Mouse (Mus musculus) ovary, postnatal 36 days (tissue): ENCODE results near the gene Wnt10b.
"Not testable (repeated sequence)": the region's sequence is repeated elsewhere in the genome, so short reads cannot be mapped to it uniquely, and the experiment has no call there.

ENCODE experiments used
- DNase-seq: peaks from one replicate; pipeline ENCODE4 v3.0.0; 2022; ENCODE audit warnings: low spot score, mixed read lengths

Gene Wnt10b

DNA sequence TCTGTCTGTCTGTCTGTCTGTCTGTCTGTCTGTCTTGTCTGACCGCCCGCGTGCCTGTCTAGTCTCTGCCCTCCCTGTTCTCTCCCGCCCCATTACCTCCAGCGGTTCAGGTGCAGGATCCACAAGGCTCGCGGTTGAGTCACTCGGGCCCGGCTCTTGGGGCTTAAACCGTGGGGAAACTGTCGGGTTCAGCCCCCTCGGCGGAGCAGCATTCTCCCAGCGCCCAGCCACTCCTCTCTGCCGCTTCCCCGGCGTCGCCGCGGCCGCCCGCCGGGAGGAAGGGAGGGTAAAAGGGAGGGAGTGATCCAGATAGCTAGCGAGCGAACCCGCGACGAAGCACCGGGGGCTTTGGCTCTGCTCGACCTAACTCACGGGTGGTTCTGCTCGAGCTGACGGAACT is at the start of gene Wnt10b:
TSS of gene Wnt10b (minus strand) at position 389 of the 400 bp plus-strand sequence.
- DNase-seq, result no peak

DNA sequence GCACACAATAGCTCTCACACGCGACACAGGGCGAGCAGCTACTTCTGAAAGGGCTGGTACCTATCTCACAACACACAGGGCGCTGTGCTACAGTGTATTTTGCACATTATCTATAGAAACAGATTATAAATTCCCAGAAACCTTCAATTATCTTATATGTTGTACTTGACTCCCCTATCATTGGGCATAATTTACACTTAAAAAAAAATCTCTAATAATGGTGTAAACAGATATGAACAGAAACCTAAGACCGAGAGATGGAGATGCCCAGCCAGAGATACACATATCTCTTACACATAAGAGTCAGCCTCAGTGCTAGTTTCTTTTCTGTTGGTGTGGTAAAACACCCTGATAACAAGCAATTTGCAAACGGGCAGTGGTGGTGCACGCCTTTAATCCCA is 49.7 kb upstream of the Wnt10b start:
- no peak for DNase-seq

DNA sequence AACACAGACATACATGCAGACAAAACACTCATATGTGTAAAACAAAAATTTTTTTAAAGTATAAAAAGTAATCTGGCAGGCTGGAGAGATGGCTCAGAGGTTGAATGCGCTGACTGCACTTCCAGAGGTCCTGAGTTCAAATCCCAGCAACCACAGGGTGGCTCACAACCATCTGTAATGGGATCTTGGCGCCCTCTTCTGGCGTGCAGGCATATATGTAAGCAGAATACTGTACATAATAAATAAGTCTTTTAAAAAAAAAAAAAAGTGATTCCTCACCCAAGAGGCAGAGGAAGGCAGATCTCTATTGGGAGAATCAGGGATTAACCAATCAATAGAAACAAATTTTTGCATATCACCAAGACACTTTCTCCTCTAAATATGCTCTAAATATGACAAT is 45.5 kb upstream of the Wnt10b start:
- no peak for DNase-seq

DNA sequence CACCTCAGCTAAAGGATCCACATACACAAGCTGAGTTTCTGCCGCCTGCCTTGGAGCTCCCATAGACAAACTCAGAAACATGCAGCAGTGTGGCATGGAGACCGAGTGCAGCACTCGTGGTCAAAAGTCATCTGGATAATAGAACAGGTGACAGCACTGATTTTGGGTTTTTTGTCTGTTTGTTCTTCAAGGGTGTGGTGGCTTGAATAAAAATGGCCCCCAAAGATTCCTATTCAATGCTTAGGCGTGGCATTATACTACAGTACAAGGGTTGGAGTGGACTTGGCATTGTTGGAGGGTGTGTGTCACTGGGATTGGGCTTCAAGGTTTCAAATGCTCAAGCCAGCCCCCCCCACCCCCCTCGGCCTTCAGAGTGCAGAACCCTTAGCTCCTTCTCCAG is 44.2 kb upstream of the Wnt10b start:
- DNase-seq, result no peak

DNA sequence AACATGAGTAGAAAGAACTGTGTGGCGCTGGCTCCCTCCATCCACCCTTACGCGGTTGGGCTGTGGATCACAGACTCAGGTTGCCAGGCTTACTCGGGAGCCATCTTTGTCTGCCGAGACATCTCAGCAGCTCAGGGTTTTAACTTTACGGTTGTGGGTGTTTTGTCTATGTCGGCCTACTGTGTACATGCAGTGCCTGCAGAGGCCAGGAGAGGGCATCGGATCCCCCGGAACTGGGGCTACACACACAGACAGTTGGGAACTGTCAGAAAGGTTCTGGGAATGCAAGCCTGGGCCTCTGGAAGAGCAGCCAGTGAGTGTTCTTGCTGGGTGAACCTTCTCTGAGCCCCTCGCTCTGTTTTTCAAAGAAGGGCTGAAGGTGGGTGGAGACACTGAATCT is 43.5 kb upstream of the Wnt10b start:
- no peak for DNase-seq

DNA sequence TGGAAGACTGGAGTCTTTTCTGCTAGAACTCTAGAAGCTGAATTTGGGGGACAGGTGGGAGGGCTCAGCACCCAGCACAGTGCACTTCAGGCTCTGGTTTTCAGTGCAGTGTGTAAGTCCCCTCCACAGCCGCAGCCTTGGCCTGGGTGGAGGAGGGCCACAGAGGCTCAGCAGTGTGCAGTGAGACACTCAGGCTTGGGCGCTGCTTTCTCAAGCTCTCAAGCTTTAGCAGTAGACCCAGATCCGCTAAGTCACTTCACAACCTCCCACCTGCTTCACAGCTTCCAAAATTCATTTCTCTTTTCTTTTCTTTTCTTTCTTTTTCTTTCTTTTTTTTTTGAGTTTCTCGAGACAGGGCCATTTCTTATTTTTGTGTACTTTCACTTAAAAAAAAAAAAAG is 43.0 kb upstream of the Wnt10b start:
- no peak for DNase-seq

DNA sequence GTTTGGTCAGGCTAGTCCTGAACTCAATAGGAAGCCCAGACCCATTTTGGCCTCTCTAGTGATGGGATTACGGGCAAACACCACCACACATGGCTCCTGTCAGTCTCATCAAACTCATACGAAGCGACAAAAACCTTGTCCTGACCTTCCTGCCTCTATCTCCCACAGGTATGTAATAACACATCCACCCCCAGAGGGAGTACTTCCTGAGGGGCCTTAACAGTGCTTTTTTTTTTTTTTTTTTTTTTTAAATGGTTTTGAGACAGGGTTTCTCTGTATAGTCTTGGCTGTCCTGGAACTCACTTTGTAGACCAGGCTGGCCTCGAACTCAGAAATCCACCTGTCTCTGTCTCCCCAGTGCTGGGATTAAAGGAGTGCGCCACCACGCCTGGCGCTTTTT is 40.2 kb upstream of the Wnt10b start:
- no peak for DNase-seq

DNA sequence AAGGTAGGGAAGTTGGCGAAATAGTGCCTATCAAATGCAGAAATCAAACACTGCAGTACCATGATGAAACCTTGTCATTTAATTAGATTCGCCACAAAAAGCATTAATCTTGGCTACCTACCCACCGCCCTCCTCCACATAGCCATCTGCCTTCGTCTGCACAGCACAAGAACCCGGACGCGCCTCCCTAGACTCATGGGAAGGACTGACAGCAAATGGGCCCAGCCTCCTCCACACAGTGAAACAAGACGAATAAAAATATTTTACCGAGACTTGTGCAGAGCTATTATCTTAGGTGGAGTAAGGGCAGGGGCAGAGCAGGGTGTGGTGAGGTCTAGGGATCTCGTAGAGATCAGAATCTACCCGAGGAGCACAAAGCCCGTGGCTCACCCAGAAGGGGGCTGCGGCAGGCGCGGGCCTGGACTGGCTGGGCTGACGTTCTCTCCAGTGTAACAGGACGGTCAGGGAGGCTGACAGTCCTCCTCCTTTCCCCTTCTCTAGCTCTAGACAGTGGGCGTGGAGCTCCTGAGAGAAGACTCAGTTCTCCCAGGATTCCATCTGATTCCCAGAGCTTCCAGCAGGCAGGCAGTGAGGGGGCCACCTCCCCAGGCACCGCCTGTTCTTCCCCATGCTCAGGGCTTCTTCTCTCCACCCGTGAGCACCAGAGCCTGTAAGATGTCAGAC is 34.9 kb upstream of the Wnt10b start:
- DNase-seq, result no peak

DNA sequence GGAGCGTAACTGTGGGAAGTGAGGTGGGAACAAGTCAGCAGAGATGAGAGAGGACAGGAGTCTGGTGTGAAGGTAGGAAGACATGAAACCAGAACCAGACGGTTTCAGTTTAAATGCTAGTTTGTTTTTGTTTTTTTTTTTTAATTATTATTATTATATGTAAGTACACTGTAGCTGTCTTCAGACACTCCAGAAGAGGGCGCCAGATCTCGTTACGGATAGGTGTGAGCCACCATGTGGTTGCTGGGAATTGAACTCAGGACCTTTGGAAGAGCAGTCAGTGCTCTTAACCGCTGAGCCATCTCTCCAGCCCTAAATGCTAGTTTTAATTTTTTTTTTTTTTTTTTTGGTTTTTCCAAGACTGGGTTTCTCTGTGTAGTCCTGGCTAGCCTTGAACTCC is 32.3 kb upstream of the Wnt10b start:
- not testable (repeated sequence) for DNase-seq

DNA sequence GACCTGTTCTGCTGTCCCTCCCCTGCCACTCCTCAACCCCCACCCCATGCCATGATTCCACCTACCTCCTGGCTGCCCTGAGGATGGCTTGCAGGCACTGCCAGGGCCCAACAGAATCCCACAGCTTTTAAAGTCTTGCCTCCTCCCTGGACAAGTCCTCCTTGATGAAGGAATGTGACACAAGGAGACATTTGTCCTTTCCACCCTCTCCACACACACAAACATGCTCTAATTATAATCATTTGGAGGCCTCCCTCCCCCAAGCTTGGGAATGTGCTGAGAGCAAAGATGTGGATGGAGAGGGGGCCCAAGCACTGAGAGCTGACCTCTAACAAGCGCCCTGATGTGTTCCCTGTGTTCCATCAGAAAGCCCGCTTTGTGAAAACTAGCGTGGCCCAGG is 31.4 kb upstream of the Wnt10b start, which contains the start of gene Ddn:
TSS of gene Ddn (minus strand) at position 101 of the 400 bp plus-strand sequence.
- DNase-seq, result no peak

DNA sequence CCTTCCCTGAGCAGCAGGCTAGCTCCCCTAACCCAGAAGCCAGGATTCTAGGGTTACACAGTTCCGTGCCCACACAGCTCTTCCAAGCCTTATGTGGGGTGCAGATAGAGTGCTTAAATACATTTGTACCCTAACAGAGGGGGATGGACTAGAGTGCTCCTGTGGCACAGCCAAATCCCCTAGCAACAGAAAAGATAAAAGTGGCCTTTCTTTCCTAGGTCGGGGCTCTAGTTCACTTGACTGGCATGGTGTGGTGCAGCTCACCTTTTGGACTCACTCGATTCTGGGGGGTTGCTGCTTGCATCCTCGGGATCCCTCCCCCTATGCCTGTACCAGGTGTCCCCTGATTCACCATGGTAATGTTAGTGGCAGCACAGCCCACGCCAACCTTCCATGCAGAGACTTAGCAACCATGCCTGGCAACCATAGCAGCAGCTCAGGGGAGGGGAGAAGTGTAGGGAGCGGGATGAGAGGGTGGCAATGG is 30.7 kb upstream of the Wnt10b start:
- no peak for DNase-seq

DNA sequence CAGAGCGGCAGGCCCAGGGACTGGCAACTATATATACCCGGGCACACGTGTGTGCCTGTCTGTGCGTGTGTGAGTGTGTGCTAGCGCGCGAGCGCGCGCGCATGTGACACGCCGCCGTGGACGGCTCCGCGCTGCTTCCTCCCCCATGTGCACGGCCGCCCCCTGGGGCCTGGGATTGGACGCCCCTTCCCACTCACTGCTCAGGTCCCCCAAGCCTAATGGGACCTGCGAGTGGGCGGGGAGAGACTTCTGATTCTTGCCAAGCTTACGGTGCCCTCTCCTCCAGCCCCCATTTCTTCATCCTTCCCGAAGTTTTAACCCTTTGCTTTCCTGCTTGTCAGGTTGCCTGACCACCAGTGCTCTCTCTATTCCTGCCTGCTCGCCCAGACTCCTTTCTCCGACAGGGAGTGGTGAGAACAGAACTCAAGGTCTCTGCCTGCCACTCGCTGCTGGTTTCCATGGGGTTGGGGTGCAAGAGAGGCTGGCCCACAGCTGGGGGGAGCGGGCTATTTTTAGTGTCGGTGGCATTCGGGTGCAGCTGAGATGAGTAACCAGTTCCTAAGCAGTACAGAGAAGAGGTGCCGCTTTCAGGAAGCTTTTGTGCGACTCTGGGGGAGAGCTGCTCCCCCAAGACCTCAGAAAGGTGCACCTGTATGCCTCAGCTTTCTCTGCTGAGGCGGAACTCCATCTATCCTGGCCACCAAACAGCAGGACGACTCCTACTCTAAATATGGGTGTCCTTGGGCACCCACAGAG is 30.1 kb upstream of the Wnt10b start:
- no peak for DNase-seq

DNA sequence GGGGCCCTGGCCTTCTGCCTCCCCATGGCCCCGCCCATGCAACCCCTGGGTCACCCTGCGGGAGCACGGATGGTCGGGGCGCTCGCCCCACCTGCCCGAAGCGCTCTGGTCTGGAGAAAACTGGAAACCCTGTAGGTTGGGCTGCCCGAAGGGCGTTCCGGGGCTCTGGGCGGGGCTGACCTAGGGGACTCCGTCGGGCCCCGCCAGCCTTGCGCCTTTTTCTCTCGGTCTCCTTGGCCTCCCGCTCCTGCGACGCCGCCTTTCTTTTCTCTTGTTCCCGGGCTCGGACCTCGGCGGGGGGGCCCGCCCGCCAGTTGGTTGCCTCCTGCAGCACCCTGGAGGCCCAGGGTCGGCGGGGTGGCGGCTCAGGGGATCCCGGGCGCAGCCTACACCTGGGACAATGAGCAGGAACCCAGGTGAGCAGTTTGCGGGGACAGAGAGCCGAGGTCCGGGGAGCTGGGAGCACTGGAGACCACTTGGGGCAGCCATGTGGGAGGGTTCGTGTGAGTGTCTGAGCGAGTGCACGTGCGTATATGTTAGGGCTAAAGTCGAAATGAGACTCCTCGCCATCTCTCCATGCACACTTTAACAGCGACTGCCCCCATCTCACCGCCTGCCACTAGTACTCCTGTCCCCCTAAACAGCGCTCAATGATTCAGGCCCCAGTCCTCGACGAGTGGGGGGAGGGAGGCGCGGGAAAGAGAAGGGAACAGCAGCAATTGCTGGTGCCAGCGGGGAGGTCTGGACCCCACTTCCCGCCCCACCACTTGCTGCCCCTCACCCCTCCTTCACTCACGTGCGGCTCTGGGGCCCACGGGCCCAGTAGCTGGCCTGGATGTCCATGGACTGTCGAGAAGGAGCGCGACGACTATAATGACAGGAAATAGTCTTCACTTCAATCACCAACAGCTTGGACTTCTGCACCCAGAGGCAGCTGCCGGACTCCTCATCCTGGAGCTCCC is 29.1 kb upstream of the Wnt10b start:
- peak; percentile 36 for DNase-seq

DNA sequence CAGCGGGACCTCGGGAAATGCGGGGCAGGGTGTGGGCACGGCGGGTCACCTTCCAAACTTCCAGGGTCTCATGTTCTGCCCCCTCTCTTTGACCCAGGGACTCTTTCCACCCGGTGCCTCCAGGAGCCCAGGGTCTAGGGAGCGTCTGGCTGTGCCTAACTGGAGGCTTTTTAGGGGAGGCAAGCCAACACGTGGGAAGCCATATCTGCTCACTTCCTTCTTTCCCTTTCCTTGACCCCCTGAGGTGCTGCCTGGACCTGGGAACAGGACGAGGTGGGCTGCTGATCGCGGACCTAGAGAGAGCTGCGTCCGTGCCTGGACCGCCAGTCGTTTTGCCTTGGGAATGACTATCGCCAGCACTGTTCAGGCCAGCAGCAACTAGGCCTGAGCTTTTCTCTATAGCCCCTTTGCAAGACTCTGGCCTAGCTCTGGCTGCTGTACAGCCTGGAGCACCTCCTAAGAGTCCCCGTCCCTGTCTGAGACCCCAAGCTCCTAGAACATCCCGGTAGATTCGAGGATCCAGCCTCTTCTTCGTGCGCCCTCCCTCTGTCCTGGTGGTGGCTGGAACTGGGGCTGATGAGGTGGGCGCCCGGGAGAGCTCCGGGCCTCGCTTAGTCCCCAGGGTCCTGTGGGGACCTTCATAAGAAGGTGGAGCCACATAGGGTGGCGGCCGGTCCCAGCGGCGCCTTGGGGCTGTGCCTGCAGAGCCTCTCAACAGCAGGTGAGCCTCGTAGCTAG is 28.3 kb upstream of the Wnt10b start:
- no peak for DNase-seq

DNA sequence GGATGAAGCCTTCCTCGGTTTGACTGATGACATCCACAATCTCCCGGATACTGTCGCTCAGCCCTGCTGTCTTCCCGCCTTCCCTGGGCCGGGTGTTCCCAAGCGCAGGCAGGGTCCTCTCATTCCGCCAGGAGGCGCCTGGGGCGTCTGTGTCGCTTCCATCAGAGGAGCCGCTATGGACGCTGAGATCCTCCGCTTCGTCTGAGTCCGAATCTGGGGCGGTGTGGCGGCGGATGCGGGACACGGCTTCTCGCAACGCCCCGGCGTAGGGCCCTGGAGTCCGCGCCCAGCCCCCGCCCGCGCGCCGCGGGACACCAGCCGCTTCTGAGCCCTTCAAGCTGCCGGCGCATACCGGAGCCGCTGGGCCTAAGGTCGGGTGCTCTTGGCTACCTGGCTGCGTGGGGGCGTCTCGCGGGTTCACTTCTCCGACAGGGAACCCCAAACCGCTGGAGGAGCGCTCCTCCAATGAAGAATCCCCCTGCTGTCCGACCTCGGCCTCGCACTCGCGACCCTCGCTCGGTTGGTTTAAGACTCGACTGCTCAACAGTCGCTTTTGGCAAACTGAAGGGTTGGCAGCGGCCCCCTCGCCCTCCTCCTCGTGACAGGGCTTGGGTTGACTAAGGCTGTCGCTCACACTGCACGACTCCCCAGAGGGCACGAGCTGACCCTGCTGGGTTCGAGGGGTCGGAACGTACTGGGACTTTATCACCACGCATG is 27.5 kb upstream of the Wnt10b start:
- DNase-seq, result peak; percentile 73

DNA sequence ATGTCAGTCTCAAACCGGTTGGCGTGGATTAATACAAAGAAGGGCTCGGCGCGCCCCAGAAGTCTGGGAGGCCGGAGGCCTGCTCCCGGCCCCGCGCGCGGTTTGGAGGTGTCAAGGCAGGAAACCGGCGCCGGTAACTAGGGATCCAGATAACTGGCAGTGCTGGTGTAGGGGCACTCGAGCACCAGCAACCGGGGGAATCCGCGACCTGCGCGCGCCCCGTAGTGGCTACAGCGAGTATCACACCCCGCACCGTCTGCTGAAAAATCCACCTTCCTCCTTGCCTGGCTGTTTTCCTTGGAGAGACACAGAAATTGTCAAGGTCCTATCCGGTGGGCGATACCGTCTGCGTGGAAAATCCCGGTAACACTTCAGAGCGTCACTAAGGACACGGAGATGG is 26.1 kb upstream of the Wnt10b start:
- peak; percentile 83 for DNase-seq

DNA sequence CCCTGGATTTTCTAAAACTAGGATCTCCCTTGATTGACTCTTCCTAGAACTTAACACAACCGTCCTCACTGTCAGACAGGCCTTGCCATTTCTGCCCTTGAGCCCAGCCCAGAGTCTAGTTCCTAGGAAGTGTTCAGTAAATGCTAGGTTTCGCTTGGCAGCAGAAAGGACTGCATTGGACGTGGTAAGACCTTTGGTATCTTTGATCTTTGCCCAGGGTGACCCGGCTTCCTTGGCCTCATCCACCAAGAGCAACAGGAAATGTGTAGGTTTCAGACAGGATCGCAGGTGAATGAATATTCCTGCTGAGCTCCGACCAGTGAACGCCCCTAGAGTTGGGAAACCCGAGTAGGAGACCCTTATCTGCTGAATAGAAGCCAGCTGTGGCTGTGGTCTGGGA is 25.0 kb upstream of the Wnt10b start:
- DNase-seq, result no peak

DNA sequence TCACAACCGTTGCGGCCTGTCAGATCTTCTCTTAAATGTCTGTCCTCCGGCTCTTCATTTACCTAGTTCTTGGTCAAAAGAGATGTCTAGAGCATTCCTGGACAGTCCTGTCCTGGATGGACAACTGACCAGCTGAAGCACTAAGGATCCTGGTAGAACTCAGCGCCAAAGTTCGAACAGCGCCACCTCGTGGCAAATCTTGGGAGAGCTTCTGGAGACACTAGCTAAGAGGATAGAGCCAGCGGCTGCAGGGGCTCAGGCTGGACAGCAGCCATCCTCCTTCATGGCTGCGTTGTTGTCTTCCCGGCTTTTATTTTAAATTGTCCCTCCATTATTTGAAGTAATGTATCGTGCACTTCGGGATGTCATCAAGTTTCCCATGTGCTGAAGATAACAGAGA is 21.4 kb upstream of the Wnt10b start:
- peak; percentile 80 for DNase-seq

DNA sequence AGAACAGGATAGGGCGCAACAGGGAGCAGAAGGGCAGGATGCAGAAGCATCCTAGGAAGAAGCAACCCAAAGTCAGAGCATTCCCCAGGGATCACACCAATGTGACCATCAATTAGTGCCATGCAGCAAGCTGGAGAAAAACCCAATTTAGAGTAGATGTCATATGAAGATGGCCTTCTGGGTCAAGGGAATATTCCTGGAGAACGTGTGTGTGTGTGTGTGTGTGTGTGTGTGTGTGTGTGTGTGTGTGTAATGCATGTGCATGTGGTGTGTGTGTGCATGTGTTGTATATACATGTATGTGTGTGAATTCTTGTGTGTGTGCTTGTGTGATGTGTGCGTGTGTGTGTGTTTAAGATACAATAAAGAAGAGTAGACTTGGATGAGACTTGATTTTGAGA is 21.0 kb upstream of the Wnt10b start:
- no peak for DNase-seq

DNA sequence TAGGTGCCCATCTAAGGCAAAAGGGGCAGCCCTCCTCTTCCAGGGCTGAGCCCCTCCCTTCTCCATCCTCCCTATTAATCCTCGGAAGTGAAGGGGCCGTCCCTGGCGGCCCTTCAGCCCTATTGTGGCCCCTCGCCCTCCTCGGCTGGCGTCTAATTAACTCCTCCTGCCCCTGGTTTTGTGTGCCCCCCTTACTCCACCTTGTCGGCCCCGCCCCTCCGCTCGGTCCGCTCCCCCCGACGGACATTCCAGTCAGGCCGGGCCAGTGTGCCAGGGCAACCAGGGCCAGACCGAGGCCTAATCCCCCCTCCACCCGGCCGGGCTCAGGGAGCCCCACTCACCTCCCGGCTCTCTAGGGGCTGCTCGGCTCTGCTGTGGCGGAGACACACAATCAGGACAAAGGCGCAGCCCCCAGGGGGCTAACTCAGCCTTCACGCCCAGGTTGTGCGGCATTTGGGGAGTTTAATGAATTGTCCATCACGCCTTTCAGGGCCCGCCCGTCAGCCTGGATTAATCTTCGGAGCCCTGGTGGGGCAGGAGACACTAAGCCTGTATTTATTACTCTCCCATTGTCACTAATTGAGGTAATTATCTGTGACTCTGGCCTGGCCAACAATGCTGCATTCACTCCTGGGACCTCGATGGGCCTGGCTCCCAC is 20.0 kb upstream of the Wnt10b start:
- DNase-seq, result no peak
